Mouse (Mus musculus) mouse embryonic stem cell (cell line): ENCODE measurements around the gene Rnf123.

Experiments
- in situ Hi-C, 2 experiments: fragments of 300-500 bp; cut with MboI; formaldehyde crosslinking; loops; 1 replicate in 1 of 2; 3 replicates in 1 of 2; pipeline ENCODE4 v1.14.3; 2019 to 2020; ENCODE audit warnings: low sequenced_read_pairs in 2 of 2, low pct_unique_long_range_greater_than_20kb in 1 of 2, mixed read lengths in 1 of 2; ENCODE audit not compliant: unreplicated experiment in 1 of 2

Gene Rnf123

DNA sequence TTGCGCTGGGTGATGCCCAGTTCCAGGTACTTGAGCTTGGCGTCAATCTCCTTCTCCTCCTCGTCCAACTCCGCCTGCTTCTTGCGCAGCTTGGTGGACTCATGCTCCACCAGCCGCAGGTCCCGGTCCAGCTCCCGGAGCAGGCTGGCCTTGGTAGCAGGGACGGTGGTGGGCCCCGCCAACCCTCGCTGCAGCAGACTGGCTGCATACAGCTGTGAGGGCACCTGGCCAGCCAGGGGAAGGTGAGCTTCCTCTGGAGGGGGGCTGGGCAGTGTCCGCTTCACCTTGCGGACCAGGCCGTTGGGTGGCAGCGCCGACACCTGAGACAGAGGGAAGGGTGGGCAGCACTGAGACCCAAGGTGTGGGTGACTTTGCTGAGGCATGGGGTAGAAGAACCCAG lies 24.7 kb upstream of the Rnf123 start:
- in situ Hi-C loops: no loop called here

DNA sequence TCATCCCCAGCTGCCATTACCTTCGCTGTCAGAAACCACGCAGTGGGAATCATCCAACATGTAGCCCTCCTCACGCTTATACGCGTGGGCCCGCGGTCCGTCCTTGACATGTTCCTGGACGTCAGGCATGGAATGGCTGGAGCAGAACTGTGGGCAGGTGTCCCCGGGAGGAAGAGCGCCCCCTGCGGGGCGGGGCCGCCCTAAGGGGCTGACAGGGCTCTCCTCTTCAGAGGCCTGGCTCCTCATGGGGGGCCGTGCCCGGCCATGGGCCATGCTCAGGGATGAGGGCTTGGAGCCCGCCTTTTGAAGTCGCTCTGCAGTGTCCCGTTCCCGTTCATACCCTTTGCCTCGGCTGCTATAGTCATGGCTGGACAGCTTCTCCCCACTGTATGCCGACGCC lies 22.9 kb upstream of the Rnf123 start:
- in situ Hi-C loops: no loop called here

DNA sequence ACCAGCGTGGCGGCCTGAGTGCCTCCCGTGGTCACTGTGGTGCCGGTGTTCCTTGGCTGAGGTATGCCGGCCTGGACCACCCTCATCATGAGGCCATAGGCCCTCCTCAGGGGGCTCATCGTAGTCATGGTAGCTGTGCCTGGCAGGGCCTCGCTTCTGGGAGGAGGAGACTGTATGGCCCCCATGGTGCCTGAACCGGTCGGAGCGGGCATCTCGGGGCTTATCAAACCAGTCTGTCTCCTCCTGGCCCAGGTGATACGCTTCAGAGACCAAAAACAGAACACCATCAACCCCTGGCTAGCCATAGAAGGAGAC lies 22.4 kb upstream of the Rnf123 start:
- in situ Hi-C loops: no loop called here

DNA sequence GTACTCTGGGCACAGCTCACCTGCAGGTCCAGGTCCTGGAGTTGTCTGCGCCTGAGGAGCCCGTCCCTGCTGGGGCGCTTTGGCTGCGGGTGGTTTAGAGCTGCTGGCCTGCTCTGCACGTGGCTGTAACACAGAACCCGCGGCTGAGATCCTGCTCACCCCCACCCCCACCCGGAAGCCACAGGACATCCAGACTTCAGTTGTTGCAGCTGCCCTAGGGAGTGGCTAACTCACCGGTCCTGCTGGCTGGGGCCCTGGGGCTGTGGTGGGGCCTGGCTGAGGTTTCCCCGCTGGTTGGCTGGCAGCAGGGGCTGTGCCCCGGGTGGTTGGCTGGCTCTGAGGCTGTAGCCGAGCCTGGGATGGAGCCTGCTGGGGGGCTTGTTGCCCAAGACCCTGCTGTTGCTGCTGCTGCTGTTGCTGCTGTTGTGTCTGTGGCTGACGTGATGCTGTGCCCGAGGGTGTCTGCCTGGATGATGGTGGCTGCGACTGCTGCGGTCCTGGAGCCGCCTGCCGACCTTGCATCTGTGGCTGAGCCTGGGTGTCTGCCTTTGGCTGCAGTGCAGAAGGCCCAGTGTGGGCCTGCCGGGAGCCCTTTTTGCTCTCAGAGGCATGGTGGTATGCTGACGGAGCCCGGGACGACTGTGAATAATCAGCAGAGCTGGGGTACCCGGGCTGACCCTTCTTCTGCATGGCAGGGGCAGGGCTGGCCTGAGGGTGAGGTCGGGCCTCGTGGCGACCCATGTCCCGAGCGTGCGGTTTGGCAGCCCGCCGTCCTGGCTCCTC lies 21.8 kb upstream of the Rnf123 start:
- in situ Hi-C loops: no loop called here

DNA sequence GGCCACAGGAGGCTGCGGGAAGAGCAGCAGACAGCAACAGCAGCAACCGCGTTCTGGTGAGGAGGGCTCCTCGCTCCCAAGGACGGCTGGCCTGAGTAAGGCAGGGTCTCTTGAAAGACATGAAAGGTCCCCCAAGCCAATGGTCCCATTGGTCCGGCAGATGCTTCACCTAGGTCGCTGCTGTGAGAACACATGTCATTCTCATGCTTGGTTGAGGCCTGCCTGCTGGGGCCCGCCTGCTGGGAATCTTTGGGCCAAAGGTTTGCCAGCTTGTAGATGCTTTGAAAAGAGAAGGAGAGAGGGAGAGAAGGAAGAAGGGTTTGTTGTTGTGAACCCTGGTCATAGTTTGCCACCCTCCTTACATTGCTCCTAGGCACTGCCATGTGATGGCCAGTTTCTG lies 16.5 kb upstream of the Rnf123 start:
- in situ Hi-C loops: loop anchor here (5.0 kb wide), 1 partner anchor 103 kb away; no protein-coding TSS in a partner anchor

DNA sequence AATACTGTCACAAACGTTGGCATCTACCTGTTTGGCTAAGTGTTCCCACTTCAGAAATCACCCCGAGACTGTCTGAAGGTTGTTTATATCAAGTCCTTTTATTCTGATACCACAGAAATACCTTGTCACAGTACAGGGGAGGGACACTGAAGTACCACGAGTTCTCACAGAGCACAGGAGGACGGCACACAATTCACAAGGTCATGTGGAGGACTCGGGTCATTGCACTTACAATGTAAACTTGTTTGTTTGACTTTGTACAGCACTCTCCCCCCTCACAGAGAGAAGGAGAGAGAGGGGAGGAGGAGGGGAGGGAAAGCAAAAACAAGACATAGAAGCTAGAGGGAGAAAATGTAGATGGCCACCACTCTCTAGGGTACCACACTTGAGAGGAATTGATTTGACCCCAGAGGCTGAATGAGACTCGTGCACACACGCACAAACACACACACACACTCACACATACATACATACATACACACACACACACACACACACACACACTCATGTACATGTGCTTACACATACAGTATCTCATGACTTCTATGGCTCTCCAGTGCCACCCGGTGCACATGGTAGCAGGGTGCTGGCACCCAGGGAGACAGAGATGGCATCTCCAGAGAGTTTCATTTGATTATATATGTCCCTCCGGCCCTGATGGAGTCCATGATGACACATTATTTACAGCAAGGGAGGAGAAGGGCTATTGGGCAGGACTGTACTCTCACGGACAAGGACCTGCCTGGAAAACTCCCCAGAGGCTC lies 13.0 kb upstream of the Rnf123 start:
- in situ Hi-C loops: loop anchor here (5.0 kb wide), 1 partner anchor 106 kb away; no protein-coding TSS in a partner anchor

DNA sequence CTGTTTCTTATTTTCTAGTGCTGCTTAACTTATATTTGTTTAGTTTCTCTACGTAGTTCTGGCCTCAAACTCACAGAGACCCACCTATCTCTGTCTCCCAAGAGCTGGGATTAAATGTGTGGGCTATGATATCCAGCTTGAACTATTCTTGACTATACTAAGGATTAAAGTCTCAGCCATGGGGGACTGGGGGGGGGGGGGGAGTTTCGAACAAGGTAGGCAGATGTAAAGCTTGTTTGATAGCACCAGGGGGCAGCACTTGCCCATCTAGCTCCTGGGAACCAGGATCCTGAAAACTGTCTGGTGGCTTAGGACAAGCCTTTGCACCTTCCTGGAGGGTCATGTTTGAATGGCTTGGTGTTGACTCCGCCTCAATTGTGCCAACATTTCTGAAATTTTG lies 12.4 kb upstream of the Rnf123 start:
- in situ Hi-C loops: loop anchor here (5.0 kb wide), 1 partner anchor 107 kb away; no protein-coding TSS in a partner anchor

DNA sequence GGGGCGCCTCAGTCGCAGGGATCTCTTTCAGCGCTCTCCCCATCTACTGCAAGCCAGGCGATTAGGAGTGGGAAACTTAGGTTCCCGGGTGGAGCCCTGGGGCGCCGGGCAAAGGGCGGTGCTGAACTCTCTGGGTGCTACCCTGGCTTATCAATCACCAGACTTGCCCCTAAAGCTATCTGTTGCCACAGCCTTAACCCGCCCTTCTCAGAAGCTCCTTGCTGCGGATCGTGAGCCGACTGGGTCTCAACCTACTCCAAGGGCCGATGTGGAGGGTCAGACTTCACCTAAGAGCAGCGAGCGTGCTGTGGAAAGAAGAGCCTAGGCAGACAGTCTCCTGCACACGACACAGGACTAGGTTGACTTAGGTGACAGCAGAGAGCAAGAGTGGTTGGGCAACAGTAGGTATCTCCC lies 11.9 kb upstream of the Rnf123 start:
- in situ Hi-C loops: loop anchor here (5.0 kb wide), 1 partner anchor 107 kb away; no protein-coding TSS in a partner anchor

DNA sequence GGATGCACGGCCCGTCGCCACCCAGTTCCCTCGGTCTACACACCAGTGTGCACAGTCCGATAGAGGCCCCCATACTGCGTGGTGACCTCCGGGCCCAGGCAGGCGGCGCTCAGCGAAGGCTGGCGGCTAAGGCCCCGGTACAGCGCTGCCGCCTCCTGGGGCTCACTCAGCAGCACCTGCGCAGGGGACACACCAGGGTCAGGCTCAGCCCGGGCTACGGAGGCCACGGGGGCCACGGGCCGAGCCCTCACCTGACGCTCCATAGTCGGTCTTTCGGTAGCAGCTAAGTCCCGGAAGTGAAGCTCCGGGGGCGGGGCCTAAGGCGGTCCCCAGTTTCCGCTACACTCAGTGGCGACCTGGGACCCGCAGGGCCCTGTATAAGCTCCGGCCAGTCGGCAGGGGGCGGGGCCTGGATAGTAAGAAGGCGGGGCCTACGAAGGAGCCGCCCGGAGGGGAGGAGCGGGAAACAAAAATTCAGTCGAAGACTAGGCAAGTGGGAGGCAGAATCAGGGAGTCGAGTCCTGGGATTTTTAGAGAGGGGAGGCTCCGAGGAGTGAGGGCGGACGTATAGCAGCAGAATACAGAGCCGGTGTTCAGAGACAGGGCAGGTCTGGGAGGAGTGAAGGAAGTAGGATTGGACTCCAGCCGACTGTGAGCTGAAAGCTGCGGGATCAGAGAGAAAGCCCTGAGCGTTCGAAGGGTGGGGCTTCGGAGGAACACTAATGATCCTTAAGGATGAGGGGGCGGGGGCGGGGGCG lies 11.2 kb upstream of the Rnf123 start, which contains the start of gene Apeh:
Gene Apeh (minus strand): TSS at position 423 of the 758 bp plus-strand sequence.
- in situ Hi-C loops: no loop called here

DNA sequence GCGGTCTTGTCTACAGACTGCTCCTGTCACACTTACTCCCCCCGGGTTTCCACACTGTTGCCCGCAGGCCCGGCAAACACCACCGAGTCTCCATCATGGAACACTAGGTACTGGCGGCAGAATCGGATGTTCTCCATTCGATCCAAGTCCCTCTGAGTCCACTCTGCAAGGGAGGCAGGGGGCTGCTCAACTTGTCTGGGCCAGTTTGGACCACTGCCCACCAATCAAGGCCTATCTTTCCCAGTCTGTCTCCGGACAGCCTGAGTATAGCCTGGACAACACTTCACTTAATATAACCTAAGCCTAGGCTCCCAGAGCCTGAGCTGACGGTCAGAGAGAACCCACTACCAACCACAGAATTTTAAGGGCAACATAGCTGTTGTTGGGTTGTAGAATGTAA lies 10.4 kb upstream of the Rnf123 start:
- in situ Hi-C loops: no loop called here

DNA sequence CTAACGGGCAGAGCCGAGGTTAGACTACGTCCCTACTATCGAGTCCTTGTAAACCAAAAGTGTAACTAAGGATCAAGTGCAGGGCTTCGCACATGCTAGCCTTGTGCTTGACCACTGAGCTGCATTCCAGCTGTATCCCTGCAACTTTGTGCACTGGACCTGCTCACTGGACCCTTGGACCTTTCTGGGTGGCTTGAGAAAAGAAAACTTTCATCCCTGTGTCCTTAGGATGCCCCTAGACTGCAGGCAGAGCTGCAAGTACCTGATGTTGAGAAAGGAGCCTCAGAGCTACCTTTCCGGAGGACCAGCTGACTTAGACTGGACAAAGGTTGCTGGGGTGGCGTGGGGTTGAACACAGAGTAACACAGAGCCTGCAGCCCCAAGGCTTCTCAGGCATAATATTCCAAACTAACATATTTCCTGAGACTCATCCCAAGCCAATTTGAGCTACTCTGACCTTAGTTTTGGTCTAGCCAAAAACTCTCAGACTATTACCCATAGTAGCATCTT lies 7.5 kb upstream of the Rnf123 start:
- in situ Hi-C loops: no loop called here

DNA sequence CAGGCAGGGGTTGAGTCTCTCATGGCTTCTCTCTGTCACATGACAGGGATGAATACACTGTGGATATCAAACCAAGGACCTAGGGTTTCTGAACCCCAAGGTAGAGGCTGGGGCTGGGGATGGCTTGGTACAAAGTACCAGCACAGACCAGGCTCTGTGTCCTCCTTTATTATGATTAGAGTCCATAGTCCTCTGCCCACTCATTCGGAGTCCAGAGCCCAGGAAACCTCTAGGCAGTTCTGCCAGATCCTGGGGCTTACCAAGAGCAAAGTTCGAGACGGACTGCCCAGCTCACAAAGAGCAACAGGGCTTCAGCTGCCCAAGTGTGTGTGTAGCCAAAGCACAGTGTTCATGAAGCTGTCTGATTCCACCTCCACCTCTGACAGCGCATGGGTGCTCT lies 2.1 kb upstream of the Rnf123 start:
- in situ Hi-C loops: no loop called here

DNA sequence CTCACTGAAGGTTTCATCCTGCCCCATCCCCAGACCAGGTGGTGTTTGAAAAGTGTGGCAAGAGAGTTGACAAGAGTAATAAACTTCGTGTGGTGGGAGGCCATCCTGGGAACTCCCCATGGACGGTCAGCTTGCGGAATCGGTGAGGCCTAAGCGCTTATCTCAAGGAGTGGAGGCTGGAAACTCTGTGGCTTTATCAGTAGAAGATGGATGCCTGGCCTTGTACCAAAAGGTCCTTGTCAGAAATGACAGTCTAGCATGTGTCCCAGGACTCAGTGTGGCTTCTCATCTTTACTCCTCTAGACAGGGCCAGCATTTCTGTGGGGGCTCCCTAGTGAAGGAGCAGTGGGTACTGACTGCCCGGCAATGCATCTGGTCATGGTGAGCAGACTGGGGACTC lies 415 bp upstream of the Rnf123 start:
- in situ Hi-C loops: no loop called here

DNA sequence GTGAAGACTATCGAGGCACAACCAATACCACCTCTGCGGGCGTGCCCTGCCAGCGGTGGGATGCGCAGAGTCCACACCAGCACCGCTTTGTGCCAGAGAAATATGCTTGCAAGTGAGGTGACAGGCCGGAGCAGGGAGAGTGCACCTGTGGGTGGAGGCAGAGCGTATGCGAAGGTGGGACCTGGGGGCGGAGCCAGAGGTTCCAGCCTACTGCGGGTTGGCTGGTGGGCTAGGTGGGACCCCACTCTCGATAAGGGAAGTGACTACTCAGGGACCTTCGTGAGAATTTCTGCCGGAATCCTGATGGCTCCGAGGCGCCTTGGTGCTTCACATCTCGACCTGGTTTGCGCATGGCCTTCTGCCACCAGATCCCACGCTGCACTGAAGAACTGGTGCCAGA lies 597 bp downstream of the Rnf123 start:
- in situ Hi-C loops: no loop called here

DNA sequence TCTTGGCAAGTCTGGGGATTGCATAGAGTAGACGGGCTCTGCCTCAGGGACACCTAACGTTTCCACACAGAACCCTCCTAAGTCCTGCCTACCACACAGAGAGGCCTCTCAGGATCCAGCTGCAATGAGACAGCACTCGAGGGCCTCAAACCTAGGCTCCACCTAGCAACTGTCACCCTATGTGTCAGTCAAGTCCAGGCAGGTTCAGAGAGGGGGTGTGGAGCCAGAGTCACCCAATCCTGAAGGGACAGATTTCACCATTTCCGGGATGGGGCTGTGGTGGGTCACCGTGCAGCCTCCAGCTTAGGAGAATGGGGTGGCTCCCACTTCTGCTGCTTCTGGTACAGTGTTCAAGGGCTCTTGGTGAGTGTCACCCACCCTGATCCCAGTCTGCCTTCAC lies 3.0 kb downstream of the Rnf123 start, which contains the start of gene Mst1:
Gene Mst1 (plus strand): TSS at position 269 of the 400 bp plus-strand sequence.
- in situ Hi-C loops: no loop called here

DNA sequence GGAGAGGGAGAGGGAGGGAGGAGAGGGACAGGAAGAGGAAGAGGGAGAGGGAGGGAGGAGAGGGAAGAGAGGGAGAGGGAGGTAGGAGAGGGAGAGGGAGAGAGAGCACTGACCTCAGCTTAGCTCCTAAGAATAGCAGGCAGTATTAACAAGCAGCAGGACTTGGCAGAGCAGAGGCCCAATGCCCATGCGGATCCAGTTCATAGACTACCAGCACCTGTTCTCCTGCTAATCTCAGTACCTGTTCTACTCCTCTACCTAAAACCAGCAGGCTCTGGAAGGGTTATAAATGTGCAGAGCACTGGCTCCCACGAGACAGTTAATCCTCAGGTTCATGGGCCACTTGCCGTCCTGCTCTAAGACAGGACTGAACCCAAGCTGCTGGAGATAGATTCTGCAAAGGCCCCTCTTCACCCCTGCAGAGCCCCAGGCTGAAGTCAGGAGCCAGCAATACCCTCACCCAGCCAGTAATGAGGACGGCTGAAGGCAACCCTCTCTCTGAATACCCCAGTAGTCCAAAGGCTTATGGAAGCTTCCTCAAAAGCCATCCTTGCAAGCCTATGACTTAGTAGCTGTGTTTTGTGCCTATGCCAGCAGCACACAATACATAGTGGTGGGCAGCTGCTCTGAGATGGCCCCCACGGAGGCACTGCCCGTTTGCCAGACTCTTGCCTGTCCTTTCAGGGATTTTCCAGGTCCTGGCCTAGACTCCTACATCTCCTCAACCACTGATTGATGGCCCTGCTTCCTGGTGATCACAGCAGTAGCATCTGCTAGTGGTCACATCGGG lies 9.8 kb downstream of the Rnf123 start:
- in situ Hi-C loops: no loop called here

DNA sequence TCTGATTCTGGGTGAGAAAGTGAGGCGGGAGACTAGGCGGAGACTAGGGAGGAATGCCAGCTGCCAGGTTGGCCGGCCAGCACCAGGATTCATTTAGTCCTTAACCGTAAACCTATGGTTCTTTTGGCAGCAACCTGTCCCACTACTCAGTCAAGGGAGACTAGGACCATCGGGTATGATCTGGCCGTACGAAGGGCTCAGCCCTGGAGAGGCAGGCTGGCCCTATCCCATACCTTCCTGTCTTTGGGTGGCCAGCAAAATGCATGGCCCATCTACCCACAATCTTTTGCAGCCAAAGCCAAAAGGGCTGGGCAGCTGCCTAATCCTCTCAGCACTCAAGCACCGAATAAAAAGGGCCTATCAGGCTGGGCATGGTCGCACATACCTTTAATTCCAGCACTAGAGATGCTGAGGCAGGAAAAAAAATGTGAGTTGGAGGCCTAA lies 10.6 kb downstream of the Rnf123 start:
- in situ Hi-C loops: no loop called here

DNA sequence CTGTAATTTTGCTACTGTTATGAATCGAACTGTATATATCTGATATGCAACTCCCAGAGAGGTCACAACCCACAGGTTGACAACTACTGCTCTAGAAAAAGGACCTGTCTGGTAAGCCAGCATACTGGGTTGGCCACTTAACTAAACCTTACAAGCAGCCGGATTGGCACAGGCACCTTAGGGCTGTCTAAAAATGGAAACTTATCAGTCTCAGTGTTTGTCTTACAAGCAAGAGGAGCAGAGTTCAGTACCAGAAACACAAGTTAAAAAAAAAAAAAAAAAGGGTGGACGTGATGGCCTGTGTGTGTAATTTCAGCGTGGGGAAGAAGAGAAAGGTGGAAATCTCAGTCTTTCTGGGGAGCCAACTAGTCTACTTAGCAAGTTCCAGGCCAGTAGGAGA lies 11.3 kb downstream of the Rnf123 start:
- in situ Hi-C loops: no loop called here
